Mouse (Mus musculus): Measurements from ENCODE around the gene Noxo1. TPM values are rescaled to one million over a fixed set of nuclear protein-coding genes. Genes with fewer than 3 reads are reported as not detected.
A peak's percentile ranks its signal among the peaks of the same experiment; 100 is the strongest.

The Noxo1 gene
- polyA plus RNA-seq (2015; fragmentation: Nextera tagmentation; extraction: Ambion mirVana): 0.37 and 0.42 TPM in 2 replicates

GRCm38 (mm10) chr17:24696011-24696697, at the start of gene Noxo1, which contains the start of gene Gfer:
Gene Noxo1 (plus strand): TSS chr17:24696234.
Gene Gfer (minus strand): TSS chr17:24696156.
- H3K9me3 ChIP-seq (replicated peaks; ENCODE audit: control insufficient read depth, low read length): no peaks in the 10 kb centered on the region
- H3K4me3 ChIP-seq (ENCODE audit: low read depth, low read length): peak within 1 kb of the TSS; percentile 85
- H3K27ac ChIP-seq (ENCODE audit: low read length): peak within 1 kb of the TSS; percentile 80
- H3K27me3 ChIP-seq (ENCODE audit: control insufficient read depth, insufficient read depth, low read depth, low read length): peaks cover 7% of the 10 kb centered on the region
- peak within 1 kb of the TSS; percentile 86 for H3K9ac ChIP-seq (ENCODE audit: low read depth, low read length)
- WGBS (ENCODE audit: insufficient replicate concordance): under 1% methylated on average over 75 of the region's 76 CpGs
- peak; percentile 97 for ATAC-seq (ENCODE audit: low read depth)
- peaks cover 5% of the 10 kb centered on the region; the same call in 1 of the 2 replicates for H3K36me3 ChIP-seq (ENCODE audit: control insufficient read depth, insufficient read depth)
- H3K4me1 ChIP-seq (ENCODE audit: control insufficient read depth, low read depth, low read length): peaks cover 19% of the 10 kb centered on the region
- H3K4me2 ChIP-seq (ENCODE audit: low read depth, low read length): peak within 1 kb of the TSS; percentile 94

GRCm38 (mm10) chr17:24646381-24646780, 49.7 kb upstream of the Noxo1 start:
- no peaks in the 10 kb centered on the region for H3K9me3 ChIP-seq (replicated peaks; ENCODE audit: control insufficient read depth, low read length)
- H3K27ac ChIP-seq (ENCODE audit: low read length): no peak overlapping the region
- H3K9ac ChIP-seq (ENCODE audit: low read depth, low read length): no peak overlapping the region
- no peak for ATAC-seq (ENCODE audit: low read depth)
- H3K4me1 ChIP-seq (ENCODE audit: control insufficient read depth, low read depth, low read length): peaks cover 9% of the 10 kb centered on the region
- H3K27me3 ChIP-seq (ENCODE audit: control insufficient read depth, insufficient read depth, low read depth, low read length): peaks cover 32% of the 10 kb centered on the region
- no peak overlapping the region for H3K4me2 ChIP-seq (ENCODE audit: low read depth, low read length)
- H3K4me3 ChIP-seq (ENCODE audit: low read depth, low read length): no peak overlapping the region
- WGBS (ENCODE audit: insufficient replicate concordance): 57% methylated on average over 4 of the region's 4 CpGs
- H3K36me3 ChIP-seq (ENCODE audit: control insufficient read depth, insufficient read depth): no peaks in the 10 kb centered on the region

GRCm38 (mm10) chr17:24647493-24647892, 48.5 kb upstream of the Noxo1 start:
- H3K27ac ChIP-seq (ENCODE audit: low read length): no peak overlapping the region
- peaks cover 38% of the 10 kb centered on the region for H3K27me3 ChIP-seq (ENCODE audit: control insufficient read depth, insufficient read depth, low read depth, low read length)
- H3K4me2 ChIP-seq (ENCODE audit: low read depth, low read length): no peak overlapping the region
- no peak overlapping the region for H3K9ac ChIP-seq (ENCODE audit: low read depth, low read length)
- H3K9me3 ChIP-seq (replicated peaks; ENCODE audit: control insufficient read depth, low read length): no peaks in the 10 kb centered on the region
- WGBS (ENCODE audit: insufficient replicate concordance): 73% methylated on average over 11 of the region's 11 CpGs
- no peak for ATAC-seq (ENCODE audit: low read depth)
- no peak overlapping the region for H3K4me3 ChIP-seq (ENCODE audit: low read depth, low read length)
- no peaks in the 10 kb centered on the region for H3K36me3 ChIP-seq (ENCODE audit: control insufficient read depth, insufficient read depth)
- peaks cover 9% of the 10 kb centered on the region for H3K4me1 ChIP-seq (ENCODE audit: control insufficient read depth, low read depth, low read length)

GRCm38 (mm10) chr17:24648731-24649377, 47.2 kb upstream of the Noxo1 start:
- peaks cover 38% of the 10 kb centered on the region for H3K27me3 ChIP-seq (ENCODE audit: control insufficient read depth, insufficient read depth, low read depth, low read length)
- peaks cover 9% of the 10 kb centered on the region for H3K4me1 ChIP-seq (ENCODE audit: control insufficient read depth, low read depth, low read length)
- H3K9me3 ChIP-seq (replicated peaks; ENCODE audit: control insufficient read depth, low read length): no peaks in the 10 kb centered on the region
- peak overlapping the region; percentile 70 for H3K4me2 ChIP-seq (ENCODE audit: low read depth, low read length)
- no peaks in the 10 kb centered on the region for H3K36me3 ChIP-seq (ENCODE audit: control insufficient read depth, insufficient read depth)
- H3K4me3 ChIP-seq (ENCODE audit: low read depth, low read length): peak overlapping the region; percentile 64
- WGBS (ENCODE audit: insufficient replicate concordance): 67% methylated on average over 10 of the region's 10 CpGs
- ATAC-seq (ENCODE audit: low read depth): no peak
- H3K27ac ChIP-seq (ENCODE audit: low read length): no peak overlapping the region
- no peak overlapping the region for H3K9ac ChIP-seq (ENCODE audit: low read depth, low read length)

- WGBS (ENCODE audit: insufficient replicate concordance): under 1% methylated on average over 35 of the region's 35 CpGs
- no peaks in the 10 kb centered on the region for H3K9me3 ChIP-seq (replicated peaks; ENCODE audit: control insufficient read depth, low read length)
- H3K4me2 ChIP-seq (ENCODE audit: low read depth, low read length): peak overlapping the region; percentile 70
- ATAC-seq (ENCODE audit: low read depth): peak; percentile 14; the same call in 1 of the 2 replicates
- no peaks in the 10 kb centered on the region for H3K36me3 ChIP-seq (ENCODE audit: control insufficient read depth, insufficient read depth)
- peak overlapping the region; percentile 64 for H3K4me3 ChIP-seq (ENCODE audit: low read depth, low read length)
- peaks cover 38% of the 10 kb centered on the region for H3K27me3 ChIP-seq (ENCODE audit: control insufficient read depth, insufficient read depth, low read depth, low read length)
- peaks cover 9% of the 10 kb centered on the region for H3K4me1 ChIP-seq (ENCODE audit: control insufficient read depth, low read depth, low read length)
- peak overlapping the region; percentile 62 for H3K9ac ChIP-seq (ENCODE audit: low read depth, low read length)
- no peak overlapping the region for H3K27ac ChIP-seq (ENCODE audit: low read length)
These were observed 46.4 kb upstream of the Noxo1 start for GRCm38 (mm10) chr17:24649581-24650069.

GRCm38 (mm10) chr17:24650070-24650616, 45.9 kb upstream of the Noxo1 start, which contains the start of gene Slc9a3r2:
Gene Slc9a3r2 (minus strand): TSS chr17:24650327.
- peak; percentile 68 for ATAC-seq (ENCODE audit: low read depth)
- Histone ChIP-seq H3K9ac (ENCODE audit: low read depth, low read length) (peak within 1 kb of the TSS; percentile 62), H3K4me1 (ENCODE audit: control insufficient read depth, low read depth, low read length) (peaks cover 7% of the 10 kb centered on the region), H3K36me3 (ENCODE audit: control insufficient read depth, insufficient read depth) (no peaks in the 10 kb centered on the region), H3K27me3 (ENCODE audit: control insufficient read depth, insufficient read depth, low read depth, low read length) (peaks cover 38% of the 10 kb centered on the region), H3K4me2 (ENCODE audit: low read depth, low read length) (peak within 1 kb of the TSS; percentile 70), H3K9me3 (replicated peaks; ENCODE audit: control insufficient read depth, low read length) (no peaks in the 10 kb centered on the region), H3K4me3 (ENCODE audit: low read depth, low read length) (peak within 1 kb of the TSS; percentile 64), H3K27ac (ENCODE audit: low read length) (no peak within 1 kb of the TSS)
- WGBS (ENCODE audit: insufficient replicate concordance): under 1% methylated on average over 35 of the region's 41 CpGs

GRCm38 (mm10) chr17:24650766-24651165, 45.3 kb upstream of the Noxo1 start:
- H3K4me1 ChIP-seq (ENCODE audit: control insufficient read depth, low read depth, low read length): peaks cover 7% of the 10 kb centered on the region
- 58% methylated on average over 4 of the region's 4 CpGs for WGBS (ENCODE audit: insufficient replicate concordance)
- H3K27ac ChIP-seq (ENCODE audit: low read length): no peak overlapping the region
- H3K4me2 ChIP-seq (ENCODE audit: low read depth, low read length): no peak overlapping the region
- H3K9ac ChIP-seq (ENCODE audit: low read depth, low read length): no peak overlapping the region
- H3K36me3 ChIP-seq (ENCODE audit: control insufficient read depth, insufficient read depth): no peaks in the 10 kb centered on the region
- no peak overlapping the region for H3K4me3 ChIP-seq (ENCODE audit: low read depth, low read length)
- ATAC-seq (ENCODE audit: low read depth): no peak
- H3K27me3 ChIP-seq (ENCODE audit: control insufficient read depth, insufficient read depth, low read depth, low read length): peaks cover 38% of the 10 kb centered on the region
- H3K9me3 ChIP-seq (replicated peaks; ENCODE audit: control insufficient read depth, low read length): no peaks in the 10 kb centered on the region

GRCm38 (mm10) chr17:24651835-24652234, 44.2 kb upstream of the Noxo1 start:
- H3K4me3 ChIP-seq (ENCODE audit: low read depth, low read length): no peak overlapping the region
- no peaks in the 10 kb centered on the region for H3K36me3 ChIP-seq (ENCODE audit: control insufficient read depth, insufficient read depth)
- H3K4me1 ChIP-seq (ENCODE audit: control insufficient read depth, low read depth, low read length): peaks cover 7% of the 10 kb centered on the region
- H3K4me2 ChIP-seq (ENCODE audit: low read depth, low read length): no peak overlapping the region
- H3K9ac ChIP-seq (ENCODE audit: low read depth, low read length): no peak overlapping the region
- 36% methylated on average over 3 of the region's 3 CpGs for WGBS (ENCODE audit: insufficient replicate concordance)
- H3K27me3 ChIP-seq (ENCODE audit: control insufficient read depth, insufficient read depth, low read depth, low read length): peaks cover 44% of the 10 kb centered on the region
- no peak for ATAC-seq (ENCODE audit: low read depth)
- H3K27ac ChIP-seq (ENCODE audit: low read length): no peak overlapping the region
- no peaks in the 10 kb centered on the region for H3K9me3 ChIP-seq (replicated peaks; ENCODE audit: control insufficient read depth, low read length)

Data from liver, embryonic 16.5 days (tissue).